In the genomic region with DNA sequence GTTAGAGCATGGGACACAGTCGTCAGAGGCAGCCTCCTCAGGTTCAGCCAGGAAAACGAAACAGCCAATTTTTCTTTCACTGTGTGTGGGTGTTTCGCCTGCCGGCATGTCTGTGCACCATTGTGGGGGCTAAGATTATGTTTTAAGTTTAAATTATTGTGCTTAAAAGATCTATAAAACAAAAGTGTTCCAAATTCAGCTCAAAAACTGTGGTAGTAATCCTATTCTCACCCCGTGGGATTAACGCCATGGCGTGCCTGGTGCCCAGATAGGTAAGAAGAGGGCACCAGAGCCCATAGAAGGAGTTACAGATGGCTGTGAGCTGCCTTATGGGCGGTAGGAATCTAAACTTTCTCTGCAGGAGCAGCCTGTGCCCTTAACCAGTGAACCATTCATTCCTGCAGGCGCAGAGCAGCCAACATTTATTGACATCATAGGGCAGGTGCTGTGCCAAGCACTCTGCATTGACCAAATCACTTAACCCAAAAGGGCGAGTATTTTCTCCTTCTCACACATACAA, we compare ENCODE assay signal across 29 mouse cellular contexts. TPM values are rescaled to one million over a fixed set of nuclear protein-coding genes. Genes with fewer than 3 reads are reported as not detected.
DNase-seq lines count a peak whose midpoint lies in the region; ATAC-seq lines count a peak whose summit lies in the region.
"Had no signal": no experiment of that assay in that cellular context is flagged by ENCODE, and none has a peak within 500 bp of the region (broad histone marks: within the 10 kb centered on the region; RNA-seq: fewer than 3 reads in every experiment).

No protein-coding gene starts in this region.

- H3K27ac ChIP-seq in kidney, embryonic 15.5 days, result peak overlapping the region; percentile 67
- H3K27ac ChIP-seq: forebrain, embryonic 15.5 days; heart, embryonic 13.5 days; hindbrain, embryonic 13.5 days; liver, embryonic 15.5 days; neural tube, embryonic 13.5 days had no signal

- no peak overlapping the region for H3K9ac ChIP-seq in kidney, embryonic 15.5 days
- H3K9ac ChIP-seq: forebrain, embryonic 15.5 days; heart, embryonic 13.5 days; hindbrain, embryonic 13.5 days; liver, embryonic 15.5 days; neural tube, embryonic 13.5 days had no signal

- 60% methylated on average over 10 of the region's 10 CpGs for WGBS in kidney, embryonic 15.5 days

- peaks cover 17% of the 10 kb centered on the region; the same call in 1 of the 2 replicates for H3K36me3 ChIP-seq in kidney, embryonic 15.5 days
- H3K36me3 ChIP-seq: forebrain, embryonic 15.5 days; liver, embryonic 15.5 days had no signal

- peaks cover 42% of the 10 kb centered on the region for H3K4me1 ChIP-seq in kidney, embryonic 15.5 days
- H3K4me1 ChIP-seq: liver, embryonic 15.5 days had no signal

- H3K4me3 ChIP-seq in kidney, embryonic 15.5 days (replicated peaks), result no peak overlapping the region
- H3K4me3 ChIP-seq: forebrain, embryonic 15.5 days; heart, embryonic 13.5 days; hindbrain, embryonic 13.5 days; liver, embryonic 15.5 days; neural tube, embryonic 13.5 days had no signal

- no peak for DNase-seq in frontal cortex, postnatal 14 days (ENCODE audit: low spot score in 2 of 2)
- DNase-seq in left cerebral cortex, postnatal 36 days (ENCODE audit: low spot score in 2 of 2), result peak; percentile 54 to 62
- no peak for DNase-seq in left cerebral cortex, adult 11 months (ENCODE audit: low spot score)
- DNase-seq in telencephalon, adult 2 months (ENCODE audit: low read depth, low spot score), result peak; percentile 64
- DNase-seq in cerebellum, postnatal 25 days, result no peak
- DNase-seq in yolk sac, embryonic 10.5 days (ENCODE audit: low spot score), result no peak
- DNase-seq: adrenal gland, postnatal 10 days; cerebellum, adult 9-11 months; embryo, embryonic 11 days; midbrain, embryonic 14.5 days; right cerebral cortex, adult 18-20 months had no signal

- intact Hi-C loops in left cerebral cortex, postnatal 36 days (cut with DNase I), result no loop called here

- H3K27me3 ChIP-seq in kidney, embryonic 15.5 days, result no peaks in the 10 kb centered on the region
- H3K27me3 ChIP-seq: forebrain, embryonic 15.5 days; heart, embryonic 13.5 days; hindbrain, embryonic 13.5 days; liver, embryonic 15.5 days had no signal

- no peaks in the 10 kb centered on the region for H3K9me3 ChIP-seq in kidney, embryonic 15.5 days (replicated peaks)
- H3K9me3 ChIP-seq: forebrain, embryonic 15.5 days; heart, embryonic 13.5 days; hindbrain, embryonic 13.5 days; liver, embryonic 15.5 days; neural tube, embryonic 13.5 days had no signal

- 0 out of 2 replicates have a peak overlapping the region, but pooled peaks have one; percentile 7 for H3K4me2 ChIP-seq in kidney, embryonic 15.5 days
- H3K4me2 ChIP-seq: forebrain, embryonic 15.5 days; heart, embryonic 13.5 days; hindbrain, embryonic 13.5 days; liver, embryonic 15.5 days; neural tube, embryonic 13.5 days had no signal

- ATAC-seq in frontal cortex, adult (ENCODE audit: low TSS enrichment), result peak; percentile 69; the same call in 1 of the 2 replicates
- ATAC-seq in kidney, embryonic 15.5 days (replicated peaks; ENCODE audit: low FRiP score), result 0 out of 2 replicates have a peak, but pooled peaks have one; percentile 45
- ATAC-seq: activated CD4-positive, CD25-positive, alpha-beta regulatory T cell, adult 4 months; forebrain, embryonic 15.5 days; inflammation-experienced regulatory T-cells, adult 6 months had no signal

RNA-seq across cellular contexts. Expression of gene Trpm4, which starts 18.3 kb away (rescaled TPM):
- 10 to 100 TPM; 18.0 to 20.9 TPM for total RNA-seq in left cerebral cortex, postnatal 36 days (2021)
- 17.4 and 19.0 TPM in 2 replicates for polyA plus RNA-seq in kidney, embryonic 15.5 days (2015; fragmentation: Nextera tagmentation; extraction: Ambion mirVana)

RNA-seq across cellular contexts. Expression of gene Hrc, which starts 19.8 kb away (rescaled TPM):
- total RNA-seq in left cerebral cortex, postnatal 36 days (2021), result under 1 TPM; 0.27 to 0.52 TPM
- 2.1 and 2.5 TPM in 2 replicates for polyA plus RNA-seq in kidney, embryonic 15.5 days (2015; fragmentation: Nextera tagmentation; extraction: Ambion mirVana)
- total RNA-seq: granulocyte monocyte progenitor cell, adult 5-6 weeks had no signal
- polyA plus RNA-seq: activated CD4-positive, CD25-positive, alpha-beta regulatory T cell, adult 4 months; inflammation-experienced regulatory T-cells, adult 6 months; midbrain, embryonic 14.5 days had no signal

RNA-seq across cellular contexts. Expression of gene Slc6a21, which starts 37.9 kb away (rescaled TPM):
- total RNA-seq in left cerebral cortex, postnatal 36 days (2021), result not detected
- polyA plus RNA-seq in kidney, embryonic 15.5 days (2015; fragmentation: Nextera tagmentation; extraction: Ambion mirVana), result not detected in 2 replicates
- total RNA-seq: gastrocnemius, adult 8-10 months; granulocyte monocyte progenitor cell, adult 5-6 weeks; heart, postnatal 25 days; layer of hippocampus, adult 18-20 months had no signal
- polyA plus RNA-seq: activated CD4-positive, CD25-positive, alpha-beta regulatory T cell, adult 4 months; embryonic facial prominence, embryonic 14.5 days; forebrain, embryonic 15.5 days; heart, embryonic 13.5 days; hindbrain, embryonic 13.5 days; limb, embryonic 14.5 days; liver, embryonic 15.5 days; lung, embryonic 16.5 days; midbrain, embryonic 14.5 days; neural tube, embryonic 13.5 days; stomach, embryonic 16.5 days had no signal

RNA-seq across cellular contexts. Expression of gene Ppfia3, which starts 51.6 kb away (rescaled TPM):
- 100 to 1,000 TPM; 154 to 168 TPM for total RNA-seq in left cerebral cortex, postnatal 36 days (2021)
- polyA plus RNA-seq in kidney, embryonic 15.5 days (2015; fragmentation: Nextera tagmentation; extraction: Ambion mirVana), result 6.7 and 7.5 TPM in 2 replicates
- total RNA-seq: granulocyte monocyte progenitor cell, adult 5-6 weeks; megakaryocyte, adult 5-6 weeks had no signal
- polyA plus RNA-seq: activated CD4-positive, CD25-positive, alpha-beta regulatory T cell, adult 4 months had no signal

RNA-seq across cellular contexts. Expression of gene Lin7b, which starts 55.1 kb away (rescaled TPM):
- 100 to 1,000 TPM; 164 to 189 TPM for total RNA-seq in left cerebral cortex, postnatal 36 days (2021)
- polyA plus RNA-seq in kidney, embryonic 15.5 days (2015; fragmentation: Nextera tagmentation; extraction: Ambion mirVana), result 0.41 and 0.96 TPM in 2 replicates
- total RNA-seq: gastrocnemius, adult 8-10 months; granulocyte monocyte progenitor cell, adult 5-6 weeks; megakaryocyte, adult 5-6 weeks had no signal
- polyA plus RNA-seq: activated CD4-positive, CD25-positive, alpha-beta regulatory T cell, adult 4 months; inflammation-experienced regulatory T-cells, adult 6 months; liver, embryonic 15.5 days had no signal

Comparison
In these comparisons a context has a peak if more than half of its experiments do, and no peak if none do; other contexts are left out.
1. DNase-seq: peak in left cerebral cortex, postnatal 36 days (2 of 2) and telencephalon, adult 2 months (single experiment); none in frontal cortex, postnatal 14 days (0 of 2), left cerebral cortex, adult 11 months (single experiment), cerebellum, postnatal 25 days (0 of 2) and yolk sac, embryonic 10.5 days (single experiment).